In the genomic region with DNA sequence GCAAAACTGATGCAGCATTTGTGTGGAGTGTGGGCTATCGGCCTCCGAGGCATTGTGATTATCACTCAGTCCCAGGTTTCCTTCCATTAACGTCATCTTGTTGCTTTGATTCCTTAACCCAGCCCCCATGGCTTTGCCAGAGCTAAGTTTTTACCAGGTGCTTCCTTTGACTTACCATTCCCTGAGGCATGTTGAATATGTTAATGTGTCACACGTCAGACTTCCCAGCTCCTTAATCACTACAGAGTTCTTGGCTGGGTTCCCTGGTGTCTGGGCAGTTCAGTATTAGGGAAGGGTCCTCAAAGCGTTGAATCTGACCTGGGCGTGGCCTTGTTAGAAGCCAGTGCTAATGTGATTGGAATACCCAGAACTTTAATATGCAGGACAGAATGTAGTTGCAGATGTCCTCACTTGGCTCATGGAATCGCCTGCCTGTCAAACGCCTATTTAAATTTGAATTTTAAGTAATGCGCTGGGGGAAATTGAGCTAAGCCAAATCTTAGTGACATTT, we compare ENCODE assay signal across 9 mouse cellular contexts. TPM values are rescaled to one million over a fixed set of nuclear protein-coding genes. Genes with fewer than 3 reads are reported as not detected.
DNase-seq lines count a peak whose midpoint lies in the region; ATAC-seq and TF ChIP-seq lines count a peak whose summit lies in the region.
"Had no signal": no experiment of that assay in that cellular context is flagged by ENCODE, and none has a peak within 500 bp of the region (broad histone marks: within the 10 kb centered on the region; RNA-seq: fewer than 3 reads in every experiment).

No protein-coding gene starts in this region.

- TF ChIP-seq EP300 in heart, postnatal 0 days (IDR thresholded peaks at IDR 0.05; ENCODE audit: low read depth): peak; percentile 89

- no peak for ATAC-seq in embryonic facial prominence, embryonic 13.5 days (ENCODE audit: insufficient number of reproducible peaks, insufficient read depth, low FRiP score, low TSS enrichment, low read depth)
- ATAC-seq in heart, postnatal 0 days (ENCODE audit: insufficient read depth, low read depth): peak; percentile 58; the same call in 1 of the 2 replicates

- no peaks in the 10 kb centered on the region for H3K27me3 ChIP-seq in embryonic facial prominence, embryonic 13.5 days
- H3K27me3 ChIP-seq in heart, postnatal 0 days (ENCODE audit: control insufficient read depth, insufficient read depth, low read length): no peaks in the 10 kb centered on the region
- H3K27me3 ChIP-seq in limb, embryonic 10.5 days (ENCODE audit: low read depth, poor library complexity, severe bottlenecking): no peaks in the 10 kb centered on the region

- H3K9ac ChIP-seq in embryonic facial prominence, embryonic 13.5 days: no peak overlapping the region
- H3K9ac ChIP-seq in heart, postnatal 0 days (replicated peaks; ENCODE audit: low read depth, low read length): no peak overlapping the region

- 42% methylated on average over 9 of the region's 9 CpGs for WGBS in embryonic facial prominence, embryonic 13.5 days
- WGBS in heart, postnatal 0 days: 50% methylated on average over 9 of the region's 9 CpGs
- 50% methylated on average over 9 of the region's 9 CpGs for WGBS in limb, embryonic 10.5 days

- peak overlapping the region; percentile 71; the same call in 1 of the 2 replicates for H3K27ac ChIP-seq in embryonic facial prominence, embryonic 13.5 days
- peak overlapping the region; percentile 84 for H3K27ac ChIP-seq in heart, postnatal 0 days (ENCODE audit: low read depth)
- H3K27ac ChIP-seq in limb, embryonic 10.5 days: peak overlapping the region; percentile 77
- H3K27ac ChIP-seq: macrophage had no signal

- peak; percentile 42 for DNase-seq in kidney, adult 11 months
- no peak for DNase-seq in kidney, adult 8-10 months
- peak; percentile 64 for DNase-seq in heart, postnatal 0 days (ENCODE audit: low spot score)
- DNase-seq in limb, embryonic 10.5 days (ENCODE audit: low spot score): no peak
- DNase-seq in cerebellum, adult 8-10 months: no peak
- DNase-seq in right cerebral cortex, postnatal 14 days: no peak
- no peak for DNase-seq in spleen, adult 18-20 months

- no peak overlapping the region for H3K4me3 ChIP-seq in embryonic facial prominence, embryonic 13.5 days
- H3K4me3 ChIP-seq in heart, postnatal 0 days (ENCODE audit: low read depth, low read length): no peak overlapping the region
- H3K4me3 ChIP-seq in limb, embryonic 10.5 days: no peak overlapping the region

- H3K4me2 ChIP-seq in embryonic facial prominence, embryonic 13.5 days: no peak overlapping the region; the same call in 1 of the 2 replicates
- 0 out of 2 replicates have a peak overlapping the region, but pooled peaks have one; percentile 17 for H3K4me2 ChIP-seq in heart, postnatal 0 days (ENCODE audit: low read depth, low read length)

- peaks cover 72% of the 10 kb centered on the region for H3K4me1 ChIP-seq in embryonic facial prominence, embryonic 13.5 days
- peaks cover 45% of the 10 kb centered on the region for H3K4me1 ChIP-seq in heart, postnatal 0 days (ENCODE audit: control insufficient read depth, insufficient read depth)
- H3K4me1 ChIP-seq in limb, embryonic 10.5 days: peaks cover 91% of the 10 kb centered on the region

- no peaks in the 10 kb centered on the region for H3K36me3 ChIP-seq in embryonic facial prominence, embryonic 13.5 days
- H3K36me3 ChIP-seq in heart, postnatal 0 days (replicated peaks; ENCODE audit: control insufficient read depth, insufficient read depth, low read length): peaks cover 9% of the 10 kb centered on the region; the same call in 1 of the 2 replicates
- no peaks in the 10 kb centered on the region for H3K36me3 ChIP-seq in limb, embryonic 10.5 days

- no peak for TF ChIP-seq CTCF in heart, postnatal 0 days (IDR thresholded peaks at IDR 0.05; ENCODE audit: low read depth)

- H3K9me3 ChIP-seq in embryonic facial prominence, embryonic 13.5 days: no peaks in the 10 kb centered on the region
- no peaks in the 10 kb centered on the region for H3K9me3 ChIP-seq in heart, postnatal 0 days (replicated peaks; ENCODE audit: control insufficient read depth, low read length)
- no peaks in the 10 kb centered on the region for H3K9me3 ChIP-seq in limb, embryonic 10.5 days (replicated peaks)

RNA-seq across cellular contexts. Expression of a gene that starts 23.6 kb away (rescaled TPM):
- polyA plus RNA-seq in embryonic facial prominence, embryonic 13.5 days (2015; fragmentation: Nextera tagmentation; extraction: Ambion mirVana): 7.8 and 11.2 TPM in 2 replicates
- 22.2 and 41.9 TPM in 2 replicates for total RNA-seq in heart, postnatal 0 days (2014; rRNA removed; ENCODE audit: low replicate concordance)
- polyA plus RNA-seq in heart, postnatal 0 days (2015; fragmentation: Nextera tagmentation; extraction: Ambion mirVana): 5.7 and 7.1 TPM in 2 replicates
- 8.2 and 9.8 TPM in 2 replicates for polyA plus RNA-seq in limb, embryonic 10.5 days (2016; fragmentation: Nextera tagmentation; extraction: Ambion mirVana)

RNA-seq across cellular contexts. Expression of a gene that starts 51.1 kb away (rescaled TPM):
- 22.3 and 23.2 TPM in 2 replicates for polyA plus RNA-seq in embryonic facial prominence, embryonic 13.5 days (2015; fragmentation: Nextera tagmentation; extraction: Ambion mirVana)
- total RNA-seq in heart, postnatal 0 days (2014; rRNA removed; ENCODE audit: low replicate concordance): 29.5 and 52.2 TPM in 2 replicates
- 17.2 and 19.7 TPM in 2 replicates for polyA plus RNA-seq in heart, postnatal 0 days (2015; fragmentation: Nextera tagmentation; extraction: Ambion mirVana)
- 12.9 and 14.2 TPM in 2 replicates for polyA plus RNA-seq in limb, embryonic 10.5 days (2016; fragmentation: Nextera tagmentation; extraction: Ambion mirVana)

Comparison
In these comparisons a context has a peak if more than half of its experiments do, and no peak if none do; other contexts are left out.
1. DNase-seq: peak in kidney, adult 11 months (single experiment) and heart, postnatal 0 days (single experiment); none in kidney, adult 8-10 months (0 of 2), limb, embryonic 10.5 days (single experiment), cerebellum, adult 8-10 months (single experiment), right cerebral cortex, postnatal 14 days (single experiment) and spleen, adult 18-20 months (0 of 2).
2. Peak in every context shown above with its lines, with median percentiles within 50 percentile points of each other: H3K27ac ChIP-seq.